Mouse (Mus musculus): Measurements from ENCODE around the gene Ano10. TPM values are rescaled to one million over a fixed set of nuclear protein-coding genes. Genes with fewer than 3 reads are reported as not detected.

Gene Ano10
- polyA plus RNA-seq, 1 experiment = 54.4 TPM

- H3K4me1 ChIP-seq (ENCODE audit: control insufficient read depth, insufficient read depth, low read length) = no peaks in the 10 kb centered on the region
- TF ChIP-seq CTCF (conservative IDR thresholded peaks at IDR 0.05; ENCODE audit: insufficient read depth, insufficient read length, low read depth, low read length) (no peak), POLR2A (IDR thresholded peaks at IDR 0.05; ENCODE audit: low read depth, low read length) (no peak)
- 75% methylated on average over 10 of the region's 10 CpGs for WGBS
- no peak for DNase-seq
- no peaks in the 10 kb centered on the region for H3K27me3 ChIP-seq (replicated peaks; ENCODE audit: control insufficient read depth, insufficient read depth, low read length)
- no peak overlapping the region for H3K4me3 ChIP-seq (ENCODE audit: insufficient read depth, low read depth, low read length)
- no peaks in the 10 kb centered on the region for H3K36me3 ChIP-seq (ENCODE audit: control insufficient read depth, insufficient read depth, low read length)
- no peak overlapping the region for H3K27ac ChIP-seq (ENCODE audit: insufficient read depth, low read depth, low read length)
These were observed 23.3 kb downstream of the Ano10 start for GRCm38 (mm10) chr9:122270913-122271312.

DNA sequence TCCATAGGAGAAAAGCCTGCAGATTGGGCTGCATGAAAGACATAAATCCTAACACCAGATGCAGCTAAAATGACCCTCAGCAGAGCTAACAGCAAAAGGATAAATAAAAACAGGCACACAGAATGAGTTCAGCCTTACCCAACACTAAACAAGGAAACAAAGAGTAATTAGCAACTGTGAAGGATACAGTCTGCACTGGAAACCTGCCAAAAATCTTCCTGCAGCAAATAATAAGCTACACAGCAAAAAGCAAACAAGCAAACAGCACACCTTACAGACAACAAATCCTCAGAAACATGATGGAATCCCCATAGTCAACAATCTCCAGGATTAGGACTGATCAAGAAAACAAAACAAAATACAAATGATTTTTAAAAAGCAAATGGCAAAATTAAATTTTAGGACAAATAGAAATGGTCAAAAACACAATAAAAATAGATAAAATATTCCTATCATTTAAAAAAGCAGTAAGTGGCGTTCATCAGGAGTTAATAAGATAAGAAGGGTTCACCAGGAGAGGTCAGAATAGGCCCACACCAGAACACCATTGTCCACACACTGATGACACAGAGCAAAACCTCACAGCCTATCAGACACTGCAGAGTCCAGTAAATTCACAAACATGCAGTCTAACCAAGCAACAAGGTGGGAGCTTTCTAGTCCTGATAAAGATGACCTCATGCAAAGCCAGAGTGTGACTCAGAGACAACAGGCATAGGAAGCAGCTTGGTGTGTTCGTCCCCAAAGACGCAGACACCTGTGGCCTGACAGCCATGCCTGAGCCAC is 24.8 kb downstream of the Ano10 start:
- no peak for DNase-seq
- TF ChIP-seq CTCF (conservative IDR thresholded peaks at IDR 0.05; ENCODE audit: insufficient read depth, insufficient read length, low read depth, low read length) (0 out of 2 replicates have a peak, but pooled peaks have one; percentile 6), POLR2A (IDR thresholded peaks at IDR 0.05; ENCODE audit: low read depth, low read length) (no peak)
- WGBS = 94% methylated on average over 3 of the region's 3 CpGs
- Histone ChIP-seq H3K36me3 (ENCODE audit: control insufficient read depth, insufficient read depth, low read length) (no peaks in the 10 kb centered on the region), H3K27ac (ENCODE audit: insufficient read depth, low read depth, low read length) (no peak overlapping the region), H3K4me1 (ENCODE audit: control insufficient read depth, insufficient read depth, low read length) (no peaks in the 10 kb centered on the region), H3K27me3 (replicated peaks; ENCODE audit: control insufficient read depth, insufficient read depth, low read length) (no peaks in the 10 kb centered on the region), H3K4me3 (ENCODE audit: insufficient read depth, low read depth, low read length) (no peak overlapping the region)

- Histone ChIP-seq H3K4me1 (ENCODE audit: control insufficient read depth, insufficient read depth, low read length) (no peaks in the 10 kb centered on the region), H3K27me3 (replicated peaks; ENCODE audit: control insufficient read depth, insufficient read depth, low read length) (no peaks in the 10 kb centered on the region), H3K36me3 (ENCODE audit: control insufficient read depth, insufficient read depth, low read length) (no peaks in the 10 kb centered on the region), H3K27ac (ENCODE audit: insufficient read depth, low read depth, low read length) (no peak overlapping the region), H3K4me3 (ENCODE audit: insufficient read depth, low read depth, low read length) (no peak overlapping the region)
- TF ChIP-seq CTCF (conservative IDR thresholded peaks at IDR 0.05; ENCODE audit: insufficient read depth, insufficient read length, low read depth, low read length) = no peak
- no peak for TF ChIP-seq POLR2A (IDR thresholded peaks at IDR 0.05; ENCODE audit: low read depth, low read length)
- no peak for DNase-seq
- WGBS = 92% methylated on average over 10 of the region's 10 CpGs
These were observed 28.6 kb downstream of the Ano10 start for GRCm38 (mm10) chr9:122265526-122266210.

- no peak overlapping the region for H3K4me3 ChIP-seq (ENCODE audit: insufficient read depth, low read depth, low read length)
- no peaks in the 10 kb centered on the region for H3K27me3 ChIP-seq (replicated peaks; ENCODE audit: control insufficient read depth, insufficient read depth, low read length)
- TF ChIP-seq POLR2A (IDR thresholded peaks at IDR 0.05; ENCODE audit: low read depth, low read length) (no peak), CTCF (conservative IDR thresholded peaks at IDR 0.05; ENCODE audit: insufficient read depth, insufficient read length, low read depth, low read length) (0 out of 2 replicates have a peak, but pooled peaks have one; percentile 19)
These were observed 31.1 kb downstream of the Ano10 start for GRCm38 (mm10) chr9:122263140-122263539.

DNA sequence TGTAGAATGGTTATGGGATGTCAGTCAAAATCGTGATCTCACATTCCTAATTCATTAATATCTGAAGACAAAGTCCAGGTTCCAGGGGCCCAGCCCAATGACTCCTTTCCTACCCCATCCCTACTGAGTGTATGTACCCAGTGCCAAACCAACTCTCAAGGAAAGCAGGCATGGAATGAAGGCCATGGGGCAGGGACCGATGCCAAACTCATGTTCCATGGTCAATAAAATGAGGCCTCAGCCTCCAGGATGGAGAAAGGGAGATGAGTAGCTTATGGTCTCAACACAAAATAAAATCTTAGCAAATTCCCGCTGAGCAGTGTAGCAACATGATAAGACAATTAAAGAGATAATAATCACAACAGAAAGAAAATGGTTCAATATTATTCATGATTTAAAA is 39.8 kb downstream of the Ano10 start:
- no peak overlapping the region for H3K27ac ChIP-seq (ENCODE audit: insufficient read depth, low read depth, low read length)
- 87% methylated on average over 3 of the region's 3 CpGs for WGBS
- DNase-seq = no peak
- no peaks in the 10 kb centered on the region for H3K4me1 ChIP-seq (ENCODE audit: control insufficient read depth, insufficient read depth, low read length)
- H3K27me3 ChIP-seq (replicated peaks; ENCODE audit: control insufficient read depth, insufficient read depth, low read length) = no peaks in the 10 kb centered on the region
- no peaks in the 10 kb centered on the region for H3K36me3 ChIP-seq (ENCODE audit: control insufficient read depth, insufficient read depth, low read length)
- TF ChIP-seq CTCF (conservative IDR thresholded peaks at IDR 0.05; ENCODE audit: insufficient read depth, insufficient read length, low read depth, low read length) (no peak), POLR2A (IDR thresholded peaks at IDR 0.05; ENCODE audit: low read depth, low read length) (no peak)
- no peak overlapping the region for H3K4me3 ChIP-seq (ENCODE audit: insufficient read depth, low read depth, low read length)

More at GRCm38 (mm10) chr9:122263140-122263539, 31.1 kb downstream of the Ano10 start:
- H3K36me3 ChIP-seq (ENCODE audit: control insufficient read depth, insufficient read depth, low read length) = no peaks in the 10 kb centered on the region
- H3K27ac ChIP-seq (ENCODE audit: insufficient read depth, low read depth, low read length) = no peak overlapping the region
- H3K4me1 ChIP-seq (ENCODE audit: control insufficient read depth, insufficient read depth, low read length) = no peaks in the 10 kb centered on the region
- DNase-seq = no peak

GRCm38 (mm10) chr9:122252113-122252512 is 42.1 kb downstream of the Ano10 start:
- Histone ChIP-seq H3K4me1 (ENCODE audit: control insufficient read depth, insufficient read depth, low read length) (no peaks in the 10 kb centered on the region), H3K27ac (ENCODE audit: insufficient read depth, low read depth, low read length) (no peak overlapping the region), H3K36me3 (ENCODE audit: control insufficient read depth, insufficient read depth, low read length) (no peaks in the 10 kb centered on the region), H3K27me3 (replicated peaks; ENCODE audit: control insufficient read depth, insufficient read depth, low read length) (no peaks in the 10 kb centered on the region), H3K4me3 (ENCODE audit: insufficient read depth, low read depth, low read length) (no peak overlapping the region)
- TF ChIP-seq CTCF (conservative IDR thresholded peaks at IDR 0.05; ENCODE audit: insufficient read depth, insufficient read length, low read depth, low read length) = peak; percentile 34; the same call in 1 of the 2 replicates
- TF ChIP-seq POLR2A (IDR thresholded peaks at IDR 0.05; ENCODE audit: low read depth, low read length) = no peak
- WGBS = 91% methylated on average over 1 of the region's 1 CpGs
- no peak for DNase-seq

DNA sequence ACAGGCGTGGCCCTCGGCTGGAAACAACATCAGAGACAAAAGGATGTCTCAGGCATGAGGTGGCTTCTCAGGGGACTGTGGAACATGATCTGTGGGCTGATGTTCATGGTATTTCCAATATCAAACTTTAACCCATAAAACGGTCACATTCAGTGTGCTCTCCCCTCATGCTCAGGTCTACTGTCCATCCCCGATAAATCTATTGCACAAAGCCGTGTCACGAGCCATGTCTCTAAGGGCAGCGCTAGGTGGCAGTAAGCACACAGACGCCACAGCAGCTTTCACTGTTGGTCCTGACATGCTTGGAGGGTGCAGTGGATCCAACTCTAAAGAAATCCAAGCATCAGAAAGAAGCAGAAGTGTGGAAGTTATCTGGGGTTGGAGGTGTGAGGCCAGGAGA is 46.1 kb downstream of the Ano10 start:
- no peaks in the 10 kb centered on the region for H3K27me3 ChIP-seq (replicated peaks; ENCODE audit: control insufficient read depth, insufficient read depth, low read length)
- peak; percentile 50 for DNase-seq
- TF ChIP-seq POLR2A (IDR thresholded peaks at IDR 0.05; ENCODE audit: low read depth, low read length) = no peak
- peak; percentile 87 for TF ChIP-seq CTCF (conservative IDR thresholded peaks at IDR 0.05; ENCODE audit: insufficient read depth, insufficient read length, low read depth, low read length)
- 41% methylated on average over 8 of the region's 8 CpGs for WGBS
- no peaks in the 10 kb centered on the region for H3K36me3 ChIP-seq (ENCODE audit: control insufficient read depth, insufficient read depth, low read length)
- no peak overlapping the region for H3K4me3 ChIP-seq (ENCODE audit: insufficient read depth, low read depth, low read length)
- H3K4me1 ChIP-seq (ENCODE audit: control insufficient read depth, insufficient read depth, low read length) = no peaks in the 10 kb centered on the region
- H3K27ac ChIP-seq (ENCODE audit: insufficient read depth, low read depth, low read length) = no peak overlapping the region

Measured in kidney, adult 2 months (tissue).